Mouse (Mus musculus): ENCODE data around the gene Golgb1.

Golgb1 gene

GRCm38 (mm10) chr16:36934841-36935620 is 60.1 kb downstream of the Golgb1 start, which contains the start of gene Hcls1:
TSS of gene Hcls1 (plus strand) at chr16:36934983.
- in situ Hi-C loops (cut with MboI; ENCODE audit: unreplicated experiment in 2 of 2): no loop called here

GRCm38 (mm10) chr16:36935814-36936213 is 60.9 kb downstream of the Golgb1 start:
- in situ Hi-C loops (cut with MboI; ENCODE audit: unreplicated experiment in 2 of 2): no loop called here

- in situ Hi-C loops (cut with MboI; ENCODE audit: unreplicated experiment in 2 of 2): loop anchor here (5.0 kb wide), 2 partner anchors 59 to 64 kb away; partner anchors contain the start of genes Eaf2 (in 1 of the 2) and Golgb1 (in 1 of the 2)
Observed at GRCm38 (mm10) chr16:36941137-36941727, 66.3 kb downstream of the Golgb1 start.

DNA sequence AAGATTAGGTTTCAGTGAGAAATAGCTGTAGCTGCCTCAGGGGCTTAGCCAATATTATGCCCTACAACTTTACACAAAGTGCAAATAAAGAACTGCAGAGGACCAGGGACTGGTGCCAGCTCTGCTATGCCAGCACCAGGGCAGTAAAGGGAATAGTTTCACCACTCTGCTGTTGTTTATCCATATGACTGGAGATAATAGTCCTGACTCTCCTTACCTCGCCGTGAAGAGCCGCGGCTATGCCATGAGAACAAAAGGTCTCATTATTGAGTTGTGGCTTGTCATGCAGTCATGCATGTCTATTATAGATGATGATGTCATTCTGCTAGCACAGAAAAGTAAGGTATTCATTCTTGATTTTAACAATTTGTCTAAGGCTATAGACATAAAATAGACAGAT is 67.0 kb downstream of the Golgb1 start:
- in situ Hi-C loops (cut with MboI; ENCODE audit: unreplicated experiment in 2 of 2): loop anchor here (5.0 kb wide), 2 partner anchors 60 to 65 kb away; partner anchors contain the start of genes Eaf2 (in 1 of the 2) and Golgb1 (in 1 of the 2)

- in situ Hi-C loops (cut with MboI; ENCODE audit: unreplicated experiment in 2 of 2): loop anchor here (5.0 kb wide), 2 partner anchors 61 to 66 kb away; partner anchors contain the start of genes Eaf2 (in 1 of the 2) and Golgb1 (in 1 of the 2)
Observed at GRCm38 (mm10) chr16:36943591-36943990, 68.7 kb downstream of the Golgb1 start.

- in situ Hi-C loops (cut with MboI; ENCODE audit: unreplicated experiment in 2 of 2): loop anchor here (5.0 kb wide), 2 partner anchors 63 to 68 kb away; partner anchors contain the start of genes Eaf2 (in 1 of the 2) and Golgb1 (in 1 of the 2)
Observed at GRCm38 (mm10) chr16:36944895-36945424, 70.0 kb downstream of the Golgb1 start.

GRCm38 (mm10) chr16:36946459-36947159 is 71.7 kb downstream of the Golgb1 start:
- in situ Hi-C loops (cut with MboI; ENCODE audit: unreplicated experiment in 2 of 2): no loop called here

- in situ Hi-C loops (cut with MboI; ENCODE audit: unreplicated experiment in 2 of 2): no loop called here
Observed at GRCm38 (mm10) chr16:36947646-36948197, 72.8 kb downstream of the Golgb1 start.

DNA sequence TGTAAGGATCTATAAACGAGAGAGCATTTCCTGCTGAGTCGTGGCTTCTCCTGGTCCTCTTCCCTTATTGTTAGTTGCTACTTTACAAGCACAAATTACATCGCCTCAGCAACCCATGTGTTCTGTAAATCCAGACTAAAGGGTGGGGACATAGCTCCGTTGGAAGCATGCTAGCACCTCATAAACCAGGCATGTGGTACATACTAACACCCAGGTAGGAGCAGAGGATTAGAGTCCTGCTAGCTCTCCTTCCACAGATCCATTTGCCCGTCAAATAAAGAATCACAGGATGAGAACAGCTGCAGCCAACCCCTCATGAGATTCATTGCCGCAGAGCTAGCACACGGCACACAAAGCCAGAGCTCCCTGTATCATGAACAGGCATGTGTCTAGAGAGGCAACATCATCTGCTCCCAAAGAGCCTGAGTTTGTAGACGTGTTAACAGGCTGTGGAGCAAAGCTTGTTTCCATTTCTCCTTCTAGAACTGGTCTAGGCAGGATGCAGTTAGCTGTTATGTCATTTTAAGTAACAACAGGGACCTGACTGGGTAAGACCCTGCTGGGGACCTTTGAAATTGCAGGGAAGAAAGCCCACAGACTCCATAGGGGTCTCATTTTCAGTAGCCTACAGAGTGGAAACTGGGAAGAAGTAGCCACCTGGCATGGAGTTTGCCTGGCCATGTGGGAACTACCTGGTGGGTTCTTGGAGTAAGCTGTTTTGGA is 74.8 kb downstream of the Golgb1 start:
- in situ Hi-C loops (cut with MboI; ENCODE audit: unreplicated experiment in 2 of 2): no loop called here

DNA sequence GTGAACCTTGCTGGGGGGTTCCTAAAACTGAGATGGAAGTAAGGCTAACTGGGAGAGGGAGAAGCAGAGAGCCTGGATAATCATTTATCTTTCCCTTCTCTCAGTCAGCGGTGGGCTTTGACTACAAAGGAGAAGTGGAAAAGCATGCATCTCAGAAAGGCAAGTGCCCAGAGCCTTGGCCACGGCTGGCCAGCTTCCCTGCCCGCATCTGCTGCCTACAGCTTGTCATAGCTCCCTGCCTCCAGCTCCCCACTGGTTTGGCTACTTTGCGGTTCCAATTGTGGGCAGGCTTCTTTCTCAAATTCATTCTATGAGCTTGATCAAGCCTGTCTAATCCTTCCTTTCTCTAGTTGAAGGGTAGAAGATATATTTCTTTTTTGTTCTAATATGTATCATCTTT is 76.1 kb downstream of the Golgb1 start:
- in situ Hi-C loops (cut with MboI; ENCODE audit: unreplicated experiment in 2 of 2): no loop called here

DNA sequence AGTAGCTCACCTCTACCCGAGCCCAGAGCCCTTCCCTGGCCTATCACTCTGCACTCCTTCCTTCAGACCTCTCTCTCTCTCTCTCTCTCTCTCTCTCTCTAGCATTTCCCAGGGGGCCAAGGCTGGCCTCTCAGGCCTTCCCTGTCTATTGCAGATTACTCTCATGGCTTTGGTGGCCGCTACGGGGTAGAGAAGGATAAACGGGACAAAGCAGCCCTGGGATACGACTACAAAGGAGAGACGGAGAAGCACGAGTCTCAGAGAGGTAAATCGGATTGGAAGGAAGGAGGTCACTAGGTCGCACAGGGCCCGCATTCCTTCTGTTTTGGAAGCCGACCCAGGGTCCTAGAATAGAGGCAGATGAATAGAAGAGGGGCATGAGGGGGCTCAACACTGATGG is 80.2 kb downstream of the Golgb1 start:
- in situ Hi-C loops (cut with MboI; ENCODE audit: unreplicated experiment in 2 of 2): no loop called here

GRCm38 (mm10) chr16:36963415-36963814 is 88.5 kb downstream of the Golgb1 start:
- in situ Hi-C loops (cut with MboI; ENCODE audit: unreplicated experiment in 2 of 2): no loop called here

DNA sequence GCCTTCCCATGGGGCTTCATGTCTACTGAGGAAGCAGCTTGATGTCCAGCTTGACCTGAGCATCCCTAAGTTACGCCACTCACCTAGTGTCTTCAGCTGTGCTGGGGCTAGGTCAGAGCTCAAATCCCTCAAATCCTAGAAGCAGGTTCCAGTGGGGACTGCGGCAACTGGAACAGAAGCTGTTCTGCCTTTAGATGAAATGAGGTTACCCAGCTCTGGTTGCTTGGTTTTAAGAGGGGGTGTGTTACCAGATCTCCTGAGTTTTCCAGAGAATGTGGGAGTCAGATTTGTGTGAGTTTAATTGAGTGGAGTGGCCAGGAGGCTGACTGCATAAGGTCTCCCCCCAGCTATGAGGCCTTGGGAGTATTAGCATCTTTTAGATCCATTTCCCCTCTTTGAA is 104.2 kb downstream of the Golgb1 start:
- in situ Hi-C loops (cut with MboI; ENCODE audit: unreplicated experiment in 2 of 2): no loop called here
